In the genomic region with DNA sequence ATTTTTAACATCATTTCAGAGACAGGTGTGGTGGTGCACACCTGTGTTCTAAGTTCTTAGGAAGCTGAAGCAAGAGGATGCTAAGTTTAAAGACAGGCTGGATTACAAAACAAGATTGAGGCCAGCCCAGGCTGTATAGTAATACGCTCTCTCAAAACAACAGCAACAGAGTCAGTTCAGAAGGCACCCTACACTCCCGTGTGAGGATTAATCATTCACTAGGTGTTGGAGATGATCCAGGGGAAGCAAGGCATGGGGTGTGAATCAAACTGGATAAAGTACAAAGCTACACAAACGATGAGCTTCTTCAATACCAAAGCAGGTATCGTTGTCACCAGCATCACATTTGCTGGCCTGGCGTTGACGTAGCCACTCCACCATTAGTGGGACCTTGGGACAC, we compare ENCODE assay signal across 29 mouse cellular contexts.
A peak's percentile ranks its signal among the peaks of the same experiment; 100 is the strongest.
DNase-seq lines count a peak whose midpoint lies in the region; ATAC-seq and TF ChIP-seq lines count a peak whose summit lies in the region.
"Had no signal": no experiment of that assay in that cellular context is flagged by ENCODE, and none has a peak within 500 bp of the region (broad histone marks: within the 10 kb centered on the region; RNA-seq: fewer than 3 reads in every experiment).

No protein-coding gene starts in this region.

- TF ChIP-seq CTCF in liver, postnatal 0 days (IDR thresholded peaks at IDR 0.05; ENCODE audit: low read depth), result no peak
- TF ChIP-seq CTCF in left cerebral cortex, adult 2 months (IDR thresholded peaks at IDR 0.05), result no peak

- no peak overlapping the region for H3K9ac ChIP-seq in kidney, embryonic 15.5 days
- H3K9ac ChIP-seq in liver, postnatal 0 days (replicated peaks), result no peak overlapping the region
- H3K9ac ChIP-seq: forebrain, postnatal 0 days; hindbrain, embryonic 12.5 days; intestine, embryonic 15.5 days; liver, embryonic 13.5 days; lung, embryonic 15.5 days; midbrain, embryonic 15.5 days; neural tube, embryonic 15.5 days had no signal

- no peaks in the 10 kb centered on the region for H3K9me3 ChIP-seq in kidney, embryonic 15.5 days (replicated peaks)
- no peaks in the 10 kb centered on the region for H3K9me3 ChIP-seq in liver, postnatal 0 days (ENCODE audit: low read length)
- H3K9me3 ChIP-seq: hindbrain, embryonic 12.5 days; intestine, embryonic 15.5 days; liver, embryonic 13.5 days; lung, embryonic 15.5 days; midbrain, embryonic 10.5 days; midbrain, embryonic 15.5 days; neural tube, embryonic 15.5 days had no signal

- no peaks in the 10 kb centered on the region for H3K36me3 ChIP-seq in kidney, embryonic 15.5 days
- no peaks in the 10 kb centered on the region for H3K36me3 ChIP-seq in liver, postnatal 0 days (replicated peaks; ENCODE audit: insufficient read depth, low read length)
- H3K36me3 ChIP-seq: hindbrain, embryonic 12.5 days; intestine, embryonic 15.5 days; liver, embryonic 13.5 days; lung, embryonic 15.5 days; midbrain, embryonic 10.5 days; midbrain, embryonic 15.5 days; neural tube, embryonic 15.5 days had no signal

- no peak for ATAC-seq in kidney, embryonic 15.5 days (replicated peaks; ENCODE audit: low FRiP score)
- ATAC-seq in liver, postnatal 0 days, result peak; percentile 67
- ATAC-seq: activated CD4-positive, CD25-positive, alpha-beta regulatory T cell, adult 4 months; forebrain, postnatal 0 days; hindbrain, postnatal 0 days; intestine, embryonic 15.5 days; midbrain, embryonic 15.5 days had no signal

- TF ChIP-seq EP300 in liver, postnatal 0 days (IDR thresholded peaks at IDR 0.05; ENCODE audit: low read depth), result no peak

- H3K4me3 ChIP-seq in kidney, embryonic 15.5 days (replicated peaks), result no peak overlapping the region
- no peak overlapping the region for H3K4me3 ChIP-seq in liver, postnatal 0 days (ENCODE audit: low read depth, low read length)
- H3K4me3 ChIP-seq in left cerebral cortex, adult 2 months, result no peak overlapping the region
- H3K4me3 ChIP-seq: erythroblast, embryonic 14.5 days; hindbrain, embryonic 12.5 days; intestine, embryonic 15.5 days; liver, embryonic 13.5 days; lung, embryonic 15.5 days; midbrain, embryonic 10.5 days; midbrain, embryonic 15.5 days; neural tube, embryonic 15.5 days had no signal

- no peak overlapping the region for H3K27ac ChIP-seq in kidney, embryonic 15.5 days
- H3K27ac ChIP-seq in liver, postnatal 0 days (ENCODE audit: low read depth), result peak overlapping the region; percentile 44; the same call in 1 of the 2 replicates
- H3K27ac ChIP-seq in left cerebral cortex, adult 2 months, result no peak overlapping the region
- H3K27ac ChIP-seq: hindbrain, embryonic 12.5 days; hindbrain, postnatal 0 days; intestine, embryonic 15.5 days; liver, embryonic 13.5 days; lung, embryonic 15.5 days; midbrain, embryonic 10.5 days; midbrain, embryonic 15.5 days; neural tube, embryonic 15.5 days had no signal

- H3K4me2 ChIP-seq in kidney, embryonic 15.5 days, result no peak overlapping the region
- H3K4me2 ChIP-seq in liver, postnatal 0 days (ENCODE audit: low read depth, low read length), result no peak overlapping the region
- H3K4me2 ChIP-seq: hindbrain, embryonic 12.5 days; intestine, embryonic 15.5 days; liver, embryonic 13.5 days; lung, embryonic 15.5 days; midbrain, embryonic 15.5 days; neural tube, embryonic 15.5 days had no signal

- WGBS in kidney, embryonic 15.5 days, result 86% methylated on average over 6 of the region's 6 CpGs
- 64% methylated on average over 6 of the region's 6 CpGs for WGBS in liver, postnatal 0 days (ENCODE audit: insufficient replicate concordance)

- no peaks in the 10 kb centered on the region for H3K27me3 ChIP-seq in kidney, embryonic 15.5 days
- H3K27me3 ChIP-seq in liver, postnatal 0 days (ENCODE audit: insufficient read depth, low read length), result no peaks in the 10 kb centered on the region
- H3K27me3 ChIP-seq: CH12.LX; hindbrain, embryonic 12.5 days; intestine, embryonic 15.5 days; liver, embryonic 13.5 days; lung, embryonic 15.5 days; midbrain, embryonic 15.5 days; neural tube, embryonic 15.5 days had no signal

- DNase-seq in heart, adult 11 months, result peak; percentile 21
- DNase-seq in heart, postnatal 14 days, result no peak
- peak; percentile 81 to 89 for DNase-seq in kidney, adult 8-10 months
- DNase-seq in kidney, postnatal 10 days, result peak; percentile 52
- DNase-seq in liver, postnatal 0 days, result no peak
- no peak for DNase-seq in urinary bladder, postnatal 4 days (ENCODE audit: low spot score in 2 of 2)
- no peak for DNase-seq in left cerebral cortex, adult 2 months (ENCODE audit: extremely low spot score in 1 of 2, low spot score in 2 of 2)
- DNase-seq: adrenal gland, adult 2 months; adrenal gland, postnatal 36 days; cerebellum, adult 2 months; cerebellum, postnatal 14 days; forebrain, postnatal 0 days; layer of hippocampus, postnatal 36 days; liver, embryonic 13.5 days; right cerebral cortex, postnatal 25 days; spleen, adult 18-20 months; thymus, adult 2 months; thymus, postnatal 36 days had no signal

- peaks cover 7% of the 10 kb centered on the region; the same call in 1 of the 2 replicates for H3K4me1 ChIP-seq in kidney, embryonic 15.5 days
- peaks cover 15% of the 10 kb centered on the region for H3K4me1 ChIP-seq in liver, postnatal 0 days (ENCODE audit: insufficient read depth)

- intact Hi-C loops in heart, postnatal 14 days (cut with DNase I), result no loop called here
- intact Hi-C loops in left cerebral cortex, adult 2 months (cut with DNase I), result no loop called here

Comparison
In these comparisons a context has a peak if more than half of its experiments do, and no peak if none do; other contexts are left out.
1. DNase-seq: peak in heart, adult 11 months (single experiment), kidney, adult 8-10 months (2 of 2) and kidney, postnatal 10 days (single experiment); none in heart, postnatal 14 days (0 of 2), liver, postnatal 0 days (single experiment), urinary bladder, postnatal 4 days (0 of 2) and left cerebral cortex, adult 2 months (0 of 2).